Mouse (Mus musculus): ENCODE data around the gene Syt15. TPM values are rescaled to one million over a fixed set of nuclear protein-coding genes. Genes with fewer than 3 reads are reported as not detected.

Gene Syt15
- polyA plus RNA-seq, 1 experiment from 2014 or later, result 0.58 TPM

DNA sequence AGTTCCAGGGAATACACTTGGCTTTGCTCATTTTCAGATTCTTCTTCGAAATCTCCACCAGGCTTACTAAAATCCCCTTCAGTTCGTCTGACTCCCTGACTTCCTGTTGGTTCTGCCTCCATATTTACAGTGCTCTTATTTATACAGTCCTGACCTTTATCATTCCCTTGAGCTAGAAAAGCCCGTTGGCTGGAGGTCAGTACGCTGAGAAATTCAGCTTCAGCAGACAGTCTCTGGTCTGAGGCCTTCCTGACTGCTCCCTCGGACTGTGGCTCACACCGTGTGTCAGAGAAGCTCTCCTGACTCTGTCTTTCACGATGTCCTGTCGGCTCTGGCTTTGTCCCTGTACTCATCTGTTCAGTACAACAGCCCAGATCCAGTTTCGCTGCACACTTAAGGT is 48.7 kb downstream of the Syt15 start:
- ATAC-seq (ENCODE audit: insufficient number of reproducible peaks, insufficient read depth, low FRiP score, low read depth), result no peak
- 51% methylated on average over 9 of the region's 9 CpGs for WGBS

GRCm38 (mm10) chr14:34273280-34273679 is 53.9 kb downstream of the Syt15 start:
- WGBS, result 48% methylated on average over 2 of the region's 2 CpGs
- no peak for ATAC-seq (ENCODE audit: insufficient number of reproducible peaks, insufficient read depth, low FRiP score, low read depth)

More for the DNA sequence above, 48.7 kb downstream of the Syt15 start:
- no peaks in the 10 kb centered on the region for H3K36me3 ChIP-seq (ENCODE audit: control insufficient read depth, insufficient read depth, low read length)
- no peak overlapping the region for H3K4me3 ChIP-seq (ENCODE audit: low read depth, low read length)
- H3K27me3 ChIP-seq (ENCODE audit: control insufficient read depth, insufficient read depth, low read length), result no peaks in the 10 kb centered on the region
- no peak overlapping the region for H3K27ac ChIP-seq (ENCODE audit: low read length)
- no peaks in the 10 kb centered on the region for H3K4me1 ChIP-seq (ENCODE audit: control insufficient read depth, insufficient read depth, low read length)
- no peak overlapping the region for H3K4me2 ChIP-seq (replicated peaks; ENCODE audit: low read depth, low read length)
- H3K9me3 ChIP-seq (ENCODE audit: control insufficient read depth, low read depth, low read length), result no peaks in the 10 kb centered on the region
- no peak overlapping the region for H3K9ac ChIP-seq (replicated peaks; ENCODE audit: low read depth, low read length)

DNA sequence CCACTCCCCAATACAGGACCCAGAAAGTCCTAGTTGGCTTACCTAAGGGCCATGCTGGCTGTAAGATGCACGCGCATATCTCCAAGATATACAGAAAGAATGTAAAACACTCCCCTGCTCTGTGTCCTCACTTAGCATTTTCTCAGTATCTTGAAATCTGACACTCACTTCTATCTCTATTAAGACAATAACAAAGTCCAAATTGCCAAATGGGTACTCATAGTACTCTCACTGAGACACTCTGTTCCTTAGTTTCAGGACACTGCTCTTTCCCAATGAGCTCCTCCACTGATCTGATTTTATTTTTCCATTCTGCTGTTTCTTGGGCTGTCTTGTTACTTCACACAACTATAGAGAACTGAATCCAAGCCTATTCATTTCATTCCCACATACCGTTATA is 54.7 kb downstream of the Syt15 start:
- Histone ChIP-seq H3K27ac (ENCODE audit: low read length) (no peak overlapping the region), H3K4me3 (ENCODE audit: low read depth, low read length) (no peak overlapping the region), H3K4me1 (ENCODE audit: control insufficient read depth, insufficient read depth, low read length) (no peaks in the 10 kb centered on the region), H3K9me3 (ENCODE audit: control insufficient read depth, low read depth, low read length) (no peaks in the 10 kb centered on the region), H3K9ac (replicated peaks; ENCODE audit: low read depth, low read length) (no peak overlapping the region), H3K36me3 (ENCODE audit: control insufficient read depth, insufficient read depth, low read length) (no peaks in the 10 kb centered on the region), H3K4me2 (replicated peaks; ENCODE audit: low read depth, low read length) (no peak overlapping the region), H3K27me3 (ENCODE audit: control insufficient read depth, insufficient read depth, low read length) (no peaks in the 10 kb centered on the region)
- 82% methylated on average over 3 of the region's 3 CpGs for WGBS
- no peak for ATAC-seq (ENCODE audit: insufficient number of reproducible peaks, insufficient read depth, low FRiP score, low read depth)

More at GRCm38 (mm10) chr14:34273280-34273679, 53.9 kb downstream of the Syt15 start:
- Histone ChIP-seq H3K36me3 (ENCODE audit: control insufficient read depth, insufficient read depth, low read length) (no peaks in the 10 kb centered on the region), H3K27me3 (ENCODE audit: control insufficient read depth, insufficient read depth, low read length) (no peaks in the 10 kb centered on the region), H3K4me2 (replicated peaks; ENCODE audit: low read depth, low read length) (no peak overlapping the region), H3K27ac (ENCODE audit: low read length) (no peak overlapping the region), H3K4me3 (ENCODE audit: low read depth, low read length) (no peak overlapping the region), H3K9me3 (ENCODE audit: control insufficient read depth, low read depth, low read length) (no peaks in the 10 kb centered on the region), H3K4me1 (ENCODE audit: control insufficient read depth, insufficient read depth, low read length) (no peaks in the 10 kb centered on the region), H3K9ac (replicated peaks; ENCODE audit: low read depth, low read length) (no peak overlapping the region)

GRCm38 (mm10) chr14:34275225-34275624 is 55.8 kb downstream of the Syt15 start:
- Histone ChIP-seq H3K9me3 (ENCODE audit: control insufficient read depth, low read depth, low read length) (no peaks in the 10 kb centered on the region), H3K9ac (replicated peaks; ENCODE audit: low read depth, low read length) (no peak overlapping the region), H3K4me3 (ENCODE audit: low read depth, low read length) (no peak overlapping the region), H3K4me2 (replicated peaks; ENCODE audit: low read depth, low read length) (no peak overlapping the region), H3K4me1 (ENCODE audit: control insufficient read depth, insufficient read depth, low read length) (no peaks in the 10 kb centered on the region), H3K36me3 (ENCODE audit: control insufficient read depth, insufficient read depth, low read length) (no peaks in the 10 kb centered on the region), H3K27ac (ENCODE audit: low read length) (no peak overlapping the region), H3K27me3 (ENCODE audit: control insufficient read depth, insufficient read depth, low read length) (no peaks in the 10 kb centered on the region)
- ATAC-seq (ENCODE audit: insufficient number of reproducible peaks, insufficient read depth, low FRiP score, low read depth), result peak; percentile 18; the same call in 1 of the 2 replicates
- whole genome bisulfite sequencing, result 56% methylated on average over 4 of the region's 4 CpGs

DNA sequence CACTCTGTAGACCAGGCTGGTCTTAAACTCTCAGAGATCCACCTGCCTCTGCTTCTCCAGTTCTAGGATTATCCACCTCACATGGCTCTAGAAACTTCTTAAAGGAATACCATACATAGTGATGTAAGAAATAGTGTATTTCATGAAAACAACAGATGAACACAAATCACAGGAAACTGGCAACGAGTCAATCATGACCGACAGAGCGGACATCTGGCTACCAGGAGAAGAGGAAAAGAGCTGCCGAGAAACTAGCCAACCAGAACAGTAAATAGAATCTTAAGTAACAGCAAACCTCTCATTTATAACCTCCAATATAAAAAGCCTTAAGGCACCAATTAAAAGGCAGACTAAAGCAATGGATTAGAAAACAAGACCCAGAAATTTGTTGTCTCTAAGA is 60.3 kb downstream of the Syt15 start:
- 86% methylated on average over 4 of the region's 4 CpGs for WGBS
- Histone ChIP-seq H3K9ac (replicated peaks; ENCODE audit: low read depth, low read length) (no peak overlapping the region), H3K4me2 (replicated peaks; ENCODE audit: low read depth, low read length) (no peak overlapping the region), H3K36me3 (ENCODE audit: control insufficient read depth, insufficient read depth, low read length) (no peaks in the 10 kb centered on the region), H3K4me3 (ENCODE audit: low read depth, low read length) (no peak overlapping the region), H3K4me1 (ENCODE audit: control insufficient read depth, insufficient read depth, low read length) (no peaks in the 10 kb centered on the region), H3K27ac (ENCODE audit: low read length) (no peak overlapping the region), H3K9me3 (ENCODE audit: control insufficient read depth, low read depth, low read length) (no peaks in the 10 kb centered on the region), H3K27me3 (ENCODE audit: control insufficient read depth, insufficient read depth, low read length) (no peaks in the 10 kb centered on the region)
- no peak for ATAC-seq (ENCODE audit: insufficient number of reproducible peaks, insufficient read depth, low FRiP score, low read depth)

Other genes with a start within 250 kb of the Syt15 start
- 0.31 and 0.45 TPM in 2 replicates for gene Zfp488, start 240.8 kb upstream of the Syt15 start, polyA plus RNA-seq (2014; fragmentation: Nextera tagmentation; extraction: Ambion mirVana)
- gene Gm30083, start 204.4 kb upstream of the Syt15 start, polyA plus RNA-seq (2014; fragmentation: Nextera tagmentation; extraction: Ambion mirVana), result not detected in 2 replicates
- not detected in 2 replicates for gene Gm5460, start 202.8 kb upstream of the Syt15 start, polyA plus RNA-seq (2014; fragmentation: Nextera tagmentation; extraction: Ambion mirVana)
- not detected in 2 replicates for gene Antxrl, start 166.9 kb upstream of the Syt15 start, polyA plus RNA-seq (2014; fragmentation: Nextera tagmentation; extraction: Ambion mirVana)
- 50.6 and 54.0 TPM in 2 replicates for gene Anxa8, start 133.6 kb upstream of the Syt15 start, polyA plus RNA-seq (2014; fragmentation: Nextera tagmentation; extraction: Ambion mirVana)
- 0.69 TPM in 1 of 2 replicates, not detected in the other for gene A630023A22Rik, start 116.8 kb upstream of the Syt15 start, polyA plus RNA-seq (2014; fragmentation: Nextera tagmentation; extraction: Ambion mirVana)
- gene Npy4r, start 67.1 kb upstream of the Syt15 start, polyA plus RNA-seq (2014; fragmentation: Nextera tagmentation; extraction: Ambion mirVana), result 0.13 and 0.19 TPM in 2 replicates
- gene Gprin2, start 17.9 kb upstream of the Syt15 start, polyA plus RNA-seq (2014; fragmentation: Nextera tagmentation; extraction: Ambion mirVana), result 0.29 and 0.32 TPM in 2 replicates
- 8.0 and 8.6 TPM in 2 replicates for gene Shld2, start 90.9 kb downstream of the Syt15 start, polyA plus RNA-seq (2014; fragmentation: Nextera tagmentation; extraction: Ambion mirVana)
- 76.5 and 82.5 TPM in 2 replicates for gene Glud1, start 91.1 kb downstream of the Syt15 start, polyA plus RNA-seq (2014; fragmentation: Nextera tagmentation; extraction: Ambion mirVana)
- not detected in 2 replicates for gene Fam25c, start 135.8 kb downstream of the Syt15 start, polyA plus RNA-seq (2014; fragmentation: Nextera tagmentation; extraction: Ambion mirVana)
- 36.7 and 40.1 TPM in 2 replicates for gene Sncg, start 155.2 kb downstream of the Syt15 start, polyA plus RNA-seq (2014; fragmentation: Nextera tagmentation; extraction: Ambion mirVana)
- gene Mmrn2, start 155.9 kb downstream of the Syt15 start, polyA plus RNA-seq (2014; fragmentation: Nextera tagmentation; extraction: Ambion mirVana), result 7.7 and 7.8 TPM in 2 replicates

All from stomach, embryonic 14.5 days (tissue).